Mouse (Mus musculus): ENCODE results near the gene Fbxo22. TPM values are rescaled to one million over a fixed set of nuclear protein-coding genes. Genes with fewer than 3 reads are reported as not detected.

Gene Fbxo22
- polyA plus RNA-seq, 1 experiment from 2014 or later = 85.9 TPM

- H3K27ac ChIP-seq (ENCODE audit: low read length) = no peak overlapping the region
Observed at GRCm38 (mm10) chr9:55213396-55213795, 4.7 kb downstream of the Fbxo22 start.

GRCm38 (mm10) chr9:55215056-55215455 lies 6.3 kb downstream of the Fbxo22 start:
- Histone ChIP-seq H3K4me1 (ENCODE audit: control insufficient read depth, insufficient read depth, low read length) (peaks cover 13% of the 10 kb centered on the region), H3K4me3 (ENCODE audit: low read depth, low read length) (no peak overlapping the region), H3K36me3 (ENCODE audit: control insufficient read depth, insufficient read depth, low read length) (peaks cover 35% of the 10 kb centered on the region), H3K27me3 (ENCODE audit: control insufficient read depth, insufficient read depth, low read depth, low read length) (no peaks in the 10 kb centered on the region), H3K27ac (ENCODE audit: low read length) (no peak overlapping the region), H3K4me2 (ENCODE audit: low read length) (no peak overlapping the region), H3K9ac (ENCODE audit: low read depth, low read length) (no peak overlapping the region), H3K9me3 (replicated peaks; ENCODE audit: control insufficient read depth, low read length, poor library complexity, severe bottlenecking) (no peaks in the 10 kb centered on the region)
- ATAC-seq = no peak
- WGBS = 91% methylated on average over 3 of the region's 3 CpGs

More at GRCm38 (mm10) chr9:55213396-55213795, 4.7 kb downstream of the Fbxo22 start:
- H3K4me1 ChIP-seq (ENCODE audit: control insufficient read depth, insufficient read depth, low read length) = peaks cover 21% of the 10 kb centered on the region
- 96% methylated on average over 1 of the region's 1 CpGs for WGBS
- no peak overlapping the region for H3K9ac ChIP-seq (ENCODE audit: low read depth, low read length)
- H3K4me3 ChIP-seq (ENCODE audit: low read depth, low read length) = no peak overlapping the region
- no peaks in the 10 kb centered on the region for H3K27me3 ChIP-seq (ENCODE audit: control insufficient read depth, insufficient read depth, low read depth, low read length)
- no peaks in the 10 kb centered on the region for H3K9me3 ChIP-seq (replicated peaks; ENCODE audit: control insufficient read depth, low read length, poor library complexity, severe bottlenecking)
- ATAC-seq = no peak
- H3K4me2 ChIP-seq (ENCODE audit: low read length) = no peak overlapping the region
- H3K36me3 ChIP-seq (ENCODE audit: control insufficient read depth, insufficient read depth, low read length) = peaks cover 31% of the 10 kb centered on the region

GRCm38 (mm10) chr9:55215648-55216047 lies 6.9 kb downstream of the Fbxo22 start:
- WGBS = 80% methylated on average over 3 of the region's 3 CpGs
- H3K36me3 ChIP-seq (ENCODE audit: control insufficient read depth, insufficient read depth, low read length) = peaks cover 35% of the 10 kb centered on the region

DNA sequence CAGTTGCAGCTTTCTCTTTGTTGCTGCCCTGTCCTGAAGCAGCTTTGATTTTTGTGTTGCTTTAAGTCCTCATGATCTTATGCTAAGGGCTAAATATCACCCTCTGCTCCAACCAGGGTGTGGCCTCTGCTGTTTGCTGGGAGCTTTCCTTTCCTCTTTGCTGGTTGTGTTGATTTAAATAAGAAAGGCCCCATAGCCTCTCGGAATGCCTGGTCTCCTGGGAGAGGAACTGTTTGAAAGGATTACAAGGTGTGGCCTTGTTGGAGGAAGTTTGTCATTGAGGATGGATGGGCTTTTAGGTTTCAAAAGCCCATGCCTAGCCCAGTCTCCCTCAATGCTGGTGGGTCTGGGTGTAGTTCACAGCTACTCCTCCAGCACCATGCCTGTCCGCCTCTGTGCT lies 7.4 kb downstream of the Fbxo22 start:
- no peak overlapping the region for H3K9ac ChIP-seq (ENCODE audit: low read depth, low read length)
- H3K4me3 ChIP-seq (ENCODE audit: low read depth, low read length) = no peak overlapping the region
- H3K4me2 ChIP-seq (ENCODE audit: low read length) = no peak overlapping the region
- H3K27me3 ChIP-seq (ENCODE audit: control insufficient read depth, insufficient read depth, low read depth, low read length) = no peaks in the 10 kb centered on the region
- peaks cover 4% of the 10 kb centered on the region for H3K4me1 ChIP-seq (ENCODE audit: control insufficient read depth, insufficient read depth, low read length)
- 59% methylated on average over 2 of the region's 2 CpGs for WGBS
- ATAC-seq = no peak
- no peaks in the 10 kb centered on the region for H3K9me3 ChIP-seq (replicated peaks; ENCODE audit: control insufficient read depth, low read length, poor library complexity, severe bottlenecking)
- peaks cover 40% of the 10 kb centered on the region for H3K36me3 ChIP-seq (ENCODE audit: control insufficient read depth, insufficient read depth, low read length)
- H3K27ac ChIP-seq (ENCODE audit: low read length) = no peak overlapping the region

More at GRCm38 (mm10) chr9:55215648-55216047, 6.9 kb downstream of the Fbxo22 start:
- H3K27me3 ChIP-seq (ENCODE audit: control insufficient read depth, insufficient read depth, low read depth, low read length) = no peaks in the 10 kb centered on the region
- H3K4me2 ChIP-seq (ENCODE audit: low read length) = no peak overlapping the region
- no peak overlapping the region for H3K9ac ChIP-seq (ENCODE audit: low read depth, low read length)
- no peak overlapping the region for H3K27ac ChIP-seq (ENCODE audit: low read length)
- no peak for ATAC-seq
- no peaks in the 10 kb centered on the region for H3K9me3 ChIP-seq (replicated peaks; ENCODE audit: control insufficient read depth, low read length, poor library complexity, severe bottlenecking)
- peaks cover 7% of the 10 kb centered on the region for H3K4me1 ChIP-seq (ENCODE audit: control insufficient read depth, insufficient read depth, low read length)
- no peak overlapping the region for H3K4me3 ChIP-seq (ENCODE audit: low read depth, low read length)

- Histone ChIP-seq H3K4me3 (ENCODE audit: low read depth, low read length) (no peak overlapping the region), H3K27ac (ENCODE audit: low read length) (no peak overlapping the region), H3K9me3 (replicated peaks; ENCODE audit: control insufficient read depth, low read length, poor library complexity, severe bottlenecking) (no peaks in the 10 kb centered on the region), H3K4me1 (ENCODE audit: control insufficient read depth, insufficient read depth, low read length) (no peaks in the 10 kb centered on the region), H3K36me3 (ENCODE audit: control insufficient read depth, insufficient read depth, low read length) (peaks cover 51% of the 10 kb centered on the region), H3K4me2 (ENCODE audit: low read length) (no peak overlapping the region), H3K27me3 (ENCODE audit: control insufficient read depth, insufficient read depth, low read depth, low read length) (no peaks in the 10 kb centered on the region), H3K9ac (ENCODE audit: low read depth, low read length) (no peak overlapping the region)
- WGBS = 98% methylated on average over 3 of the region's 3 CpGs
- no peak for ATAC-seq
Observed at GRCm38 (mm10) chr9:55217381-55217780, 8.7 kb downstream of the Fbxo22 start.

GRCm38 (mm10) chr9:55225165-55225737 lies 16.5 kb downstream of the Fbxo22 start:
- H3K4me2 ChIP-seq (ENCODE audit: low read length) = no peak overlapping the region
- ATAC-seq = no peak
- no peaks in the 10 kb centered on the region for H3K27me3 ChIP-seq (ENCODE audit: control insufficient read depth, insufficient read depth, low read depth, low read length)
- no peak overlapping the region for H3K9ac ChIP-seq (ENCODE audit: low read depth, low read length)
- no peak overlapping the region for H3K4me3 ChIP-seq (ENCODE audit: low read depth, low read length)
- H3K36me3 ChIP-seq (ENCODE audit: control insufficient read depth, insufficient read depth, low read length) = peaks cover 44% of the 10 kb centered on the region
- WGBS = 96% methylated on average over 7 of the region's 7 CpGs
- peaks cover 2% of the 10 kb centered on the region; the same call in 1 of the 2 replicates for H3K4me1 ChIP-seq (ENCODE audit: control insufficient read depth, insufficient read depth, low read length)
- no peaks in the 10 kb centered on the region for H3K9me3 ChIP-seq (replicated peaks; ENCODE audit: control insufficient read depth, low read length, poor library complexity, severe bottlenecking)
- H3K27ac ChIP-seq (ENCODE audit: low read length) = no peak overlapping the region

DNA sequence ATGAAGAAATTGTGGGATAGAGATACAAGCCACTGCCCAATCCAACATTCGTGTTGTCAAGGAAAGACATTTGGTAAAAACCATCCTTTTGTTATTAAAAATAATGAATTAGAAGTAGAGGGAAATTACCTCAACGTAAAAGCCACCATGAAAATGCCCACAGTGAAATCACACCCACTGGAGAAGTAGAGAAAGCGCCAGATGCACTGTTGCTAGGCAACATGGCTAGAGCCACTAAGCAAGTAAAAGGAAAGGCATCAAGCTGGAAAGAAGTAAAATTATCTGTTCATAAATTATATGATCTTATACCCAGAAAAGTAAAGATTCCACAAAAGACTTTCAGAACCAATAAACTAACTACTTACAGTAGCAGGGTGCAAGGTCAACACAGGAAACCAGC lies 17.5 kb downstream of the Fbxo22 start:
- Histone ChIP-seq H3K4me3 (ENCODE audit: low read depth, low read length) (no peak overlapping the region), H3K36me3 (ENCODE audit: control insufficient read depth, insufficient read depth, low read length) (peaks cover 37% of the 10 kb centered on the region), H3K4me2 (ENCODE audit: low read length) (no peak overlapping the region), H3K27me3 (ENCODE audit: control insufficient read depth, insufficient read depth, low read depth, low read length) (no peaks in the 10 kb centered on the region), H3K27ac (ENCODE audit: low read length) (no peak overlapping the region), H3K9ac (ENCODE audit: low read depth, low read length) (no peak overlapping the region), H3K4me1 (ENCODE audit: control insufficient read depth, insufficient read depth, low read length) (peaks cover 2% of the 10 kb centered on the region; the same call in 1 of the 2 replicates), H3K9me3 (replicated peaks; ENCODE audit: control insufficient read depth, low read length, poor library complexity, severe bottlenecking) (no peaks in the 10 kb centered on the region)
- 52% methylated on average over 3 of the region's 3 CpGs for WGBS
- ATAC-seq = no peak

DNA sequence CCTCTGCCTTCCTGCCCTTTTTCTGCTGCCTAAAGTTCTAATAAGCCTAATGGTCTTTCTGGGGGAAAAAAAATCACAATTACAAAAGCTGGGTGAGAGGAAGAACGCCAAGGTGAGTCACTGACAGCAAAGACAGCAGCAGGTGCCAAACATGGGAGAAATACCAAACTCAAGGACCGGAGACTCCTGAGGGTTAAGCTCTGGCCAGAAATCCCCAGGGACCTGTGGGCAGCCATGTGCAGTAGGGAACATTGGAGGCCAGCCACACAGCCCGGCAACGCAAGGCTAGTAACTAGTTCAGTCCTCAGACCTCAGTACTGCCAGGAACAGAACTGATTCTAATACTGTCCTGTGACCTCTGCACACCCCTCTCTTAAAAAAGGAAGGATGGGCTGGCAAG lies 19.4 kb downstream of the Fbxo22 start:
- Histone ChIP-seq H3K4me2 (ENCODE audit: low read length) (no peak overlapping the region), H3K4me1 (ENCODE audit: control insufficient read depth, insufficient read depth, low read length) (peaks cover 2% of the 10 kb centered on the region; the same call in 1 of the 2 replicates), H3K9me3 (replicated peaks; ENCODE audit: control insufficient read depth, low read length, poor library complexity, severe bottlenecking) (no peaks in the 10 kb centered on the region), H3K27me3 (ENCODE audit: control insufficient read depth, insufficient read depth, low read depth, low read length) (no peaks in the 10 kb centered on the region), H3K9ac (ENCODE audit: low read depth, low read length) (no peak overlapping the region), H3K27ac (ENCODE audit: low read length) (no peak overlapping the region), H3K36me3 (ENCODE audit: control insufficient read depth, insufficient read depth, low read length) (peaks cover 24% of the 10 kb centered on the region), H3K4me3 (ENCODE audit: low read depth, low read length) (no peak overlapping the region)
- 92% methylated on average over 4 of the region's 4 CpGs for WGBS
- ATAC-seq = no peak

GRCm38 (mm10) chr9:55229010-55229409 lies 20.3 kb downstream of the Fbxo22 start:
- H3K27me3 ChIP-seq (ENCODE audit: control insufficient read depth, insufficient read depth, low read depth, low read length) = no peaks in the 10 kb centered on the region
- no peaks in the 10 kb centered on the region for H3K9me3 ChIP-seq (replicated peaks; ENCODE audit: control insufficient read depth, low read length, poor library complexity, severe bottlenecking)
- H3K4me3 ChIP-seq (ENCODE audit: low read depth, low read length) = no peak overlapping the region
- no peak for ATAC-seq
- 79% methylated on average over 10 of the region's 10 CpGs for WGBS
- no peak overlapping the region for H3K27ac ChIP-seq (ENCODE audit: low read length)
- peaks cover 16% of the 10 kb centered on the region for H3K36me3 ChIP-seq (ENCODE audit: control insufficient read depth, insufficient read depth, low read length)
- H3K4me2 ChIP-seq (ENCODE audit: low read length) = no peak overlapping the region
- peaks cover 2% of the 10 kb centered on the region; the same call in 1 of the 2 replicates for H3K4me1 ChIP-seq (ENCODE audit: control insufficient read depth, insufficient read depth, low read length)
- no peak overlapping the region for H3K9ac ChIP-seq (ENCODE audit: low read depth, low read length)
